Mouse (Mus musculus) megakaryocyte, embryonic 14.5 days (primary cell): ENCODE measurements around the gene Sult2b1.

Source experiments
- FLI1 ChIP-seq: IDR thresholded peaks from 2 replicates; pipeline ENCODE4 v1.6.1; 2012; ENCODE audit warnings: low read length, inconsistent platforms, mixed read lengths
- GATA1 ChIP-seq: IDR thresholded peaks from 3 replicates; pipeline ENCODE4 v1.6.1; 2012; ENCODE audit warnings: mixed read lengths, low read length, inconsistent platforms, borderline replicate concordance

GRCm38 (mm10) chr7:45813787-45814779 is 29.6 kb upstream of the Sult2b1 start, which contains the start of gene Cyth2:
- TF ChIP-seq GATA1 (no peak), FLI1 (no peak)
